Mouse (Mus musculus): ENCODE measurements around the gene Kcnd1.
"Not testable (repeated sequence)": the region's sequence is repeated elsewhere in the genome, so short reads cannot be mapped to it uniquely, and the experiment has no call there.

DNA sequence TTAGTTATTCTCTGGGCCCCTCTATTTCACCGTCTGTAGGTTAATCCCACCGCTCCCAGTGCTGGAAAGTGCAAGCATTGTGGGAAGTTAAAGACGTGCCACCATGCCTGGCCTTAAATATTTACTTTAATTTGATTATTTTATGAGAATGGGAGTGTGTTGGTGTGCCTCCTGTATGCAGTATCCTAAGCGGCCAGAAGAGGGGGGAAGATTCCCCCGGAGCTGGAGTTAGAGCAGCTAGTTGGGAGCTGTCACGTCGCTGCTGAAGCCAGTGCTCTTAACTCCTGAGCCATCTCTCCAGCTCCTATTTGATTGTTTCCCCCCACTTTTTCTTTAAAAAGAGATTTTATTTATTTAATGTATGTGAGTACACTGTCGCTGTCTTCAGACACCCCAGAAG is 7.1 kb upstream of the Kcnd1 start:
- TF ChIP-seq POLR2A (IDR thresholded peaks at IDR 0.05; ENCODE audit: control insufficient read depth, low read depth, low read length); CTCF (IDR thresholded peaks at IDR 0.05; ENCODE audit: control insufficient read depth, insufficient read depth, insufficient replicate concordance, low read depth, low read length): not testable (repeated sequence)
